Mouse (Mus musculus): ENCODE results near the gene Reep3.
"Not testable (repeated sequence)": the region's sequence is repeated elsewhere in the genome, so short reads cannot be mapped to it uniquely, and the experiment has no call there.

Reep3 gene

GRCm38 (mm10) chr10:67010521-67010920 is 86.2 kb downstream of the Reep3 start:
- H3K4me1 ChIP-seq (replicated peaks; ENCODE audit: low read depth, low read length), result peaks cover 31% of the 10 kb centered on the region
- no peak for TF ChIP-seq CTCF (conservative IDR thresholded peaks at IDR 0.05; ENCODE audit: low read length)
- no peak for TF ChIP-seq POU5F1 (IDR thresholded peaks at IDR 0.05; ENCODE audit: borderline replicate concordance, low read length)
- no peak for TF ChIP-seq NANOG (IDR thresholded peaks at IDR 0.05; ENCODE audit: borderline replicate concordance, low read length)
- no peaks in the 10 kb centered on the region for H3K9me3 ChIP-seq (ENCODE audit: low read length)
- 0 out of 2 replicates have a peak overlapping the region, but pooled peaks have one; percentile 21 for H3K4me3 ChIP-seq (replicated peaks; ENCODE audit: low read length)
- no peaks in the 10 kb centered on the region for H3K27me3 ChIP-seq (ENCODE audit: insufficient read depth, low read length)
- H3K36me3 ChIP-seq (ENCODE audit: insufficient read depth, low read length), result peaks cover 28% of the 10 kb centered on the region

GRCm38 (mm10) chr10:67004527-67005042 is 92.2 kb downstream of the Reep3 start:
- Histone ChIP-seq H3K4me1 (replicated peaks; ENCODE audit: low read depth, low read length) (peaks cover 51% of the 10 kb centered on the region), H3K4me3 (replicated peaks; ENCODE audit: low read length) (peak overlapping the region; percentile 74), H3K9me3 (ENCODE audit: low read length) (peaks cover 12% of the 10 kb centered on the region), H3K27me3 (ENCODE audit: insufficient read depth, low read length) (no peaks in the 10 kb centered on the region), H3K36me3 (ENCODE audit: insufficient read depth, low read length) (peaks cover 12% of the 10 kb centered on the region; the same call in 1 of the 2 replicates)
- TF ChIP-seq CTCF (conservative IDR thresholded peaks at IDR 0.05; ENCODE audit: low read length) (no peak), POU5F1 (IDR thresholded peaks at IDR 0.05; ENCODE audit: borderline replicate concordance, low read length) (no peak), NANOG (IDR thresholded peaks at IDR 0.05; ENCODE audit: borderline replicate concordance, low read length) (no peak)

- TF ChIP-seq CTCF (conservative IDR thresholded peaks at IDR 0.05; ENCODE audit: low read length) (no peak), POU5F1 (IDR thresholded peaks at IDR 0.05; ENCODE audit: borderline replicate concordance, low read length) (no peak), NANOG (IDR thresholded peaks at IDR 0.05; ENCODE audit: borderline replicate concordance, low read length) (no peak)
- peak overlapping the region; percentile 74 for H3K4me3 ChIP-seq (replicated peaks; ENCODE audit: low read length)
Measured at GRCm38 (mm10) chr10:67003743-67004526, 92.8 kb downstream of the Reep3 start.

GRCm38 (mm10) chr10:67003009-67003742 is 93.6 kb downstream of the Reep3 start:
- Histone ChIP-seq H3K4me3 (replicated peaks; ENCODE audit: low read length) (peak overlapping the region; percentile 74), H3K9me3 (ENCODE audit: low read length) (peaks cover 12% of the 10 kb centered on the region), H3K36me3 (ENCODE audit: insufficient read depth, low read length) (peaks cover 9% of the 10 kb centered on the region; the same call in 1 of the 2 replicates), H3K27me3 (ENCODE audit: insufficient read depth, low read length) (no peaks in the 10 kb centered on the region), H3K4me1 (replicated peaks; ENCODE audit: low read depth, low read length) (peaks cover 53% of the 10 kb centered on the region)
- TF ChIP-seq POU5F1 (IDR thresholded peaks at IDR 0.05; ENCODE audit: borderline replicate concordance, low read length) (peak; percentile 96), NANOG (IDR thresholded peaks at IDR 0.05; ENCODE audit: borderline replicate concordance, low read length) (peak; percentile 63), CTCF (conservative IDR thresholded peaks at IDR 0.05; ENCODE audit: low read length) (no peak)

More at GRCm38 (mm10) chr10:67003743-67004526, 92.8 kb downstream of the Reep3 start:
- H3K27me3 ChIP-seq (ENCODE audit: insufficient read depth, low read length), result no peaks in the 10 kb centered on the region
- peaks cover 12% of the 10 kb centered on the region; the same call in 1 of the 2 replicates for H3K36me3 ChIP-seq (ENCODE audit: insufficient read depth, low read length)
- H3K4me1 ChIP-seq (replicated peaks; ENCODE audit: low read depth, low read length), result peaks cover 52% of the 10 kb centered on the region
- peaks cover 12% of the 10 kb centered on the region for H3K9me3 ChIP-seq (ENCODE audit: low read length)

- peaks cover 12% of the 10 kb centered on the region for H3K9me3 ChIP-seq (ENCODE audit: low read length)
- H3K36me3 ChIP-seq (ENCODE audit: insufficient read depth, low read length), result peaks cover 9% of the 10 kb centered on the region; the same call in 1 of the 2 replicates
- H3K4me3 ChIP-seq (replicated peaks; ENCODE audit: low read length), result peak overlapping the region; percentile 74
- H3K4me1 ChIP-seq (replicated peaks; ENCODE audit: low read depth, low read length), result peaks cover 53% of the 10 kb centered on the region
- no peak for TF ChIP-seq NANOG (IDR thresholded peaks at IDR 0.05; ENCODE audit: borderline replicate concordance, low read length)
- TF ChIP-seq CTCF (conservative IDR thresholded peaks at IDR 0.05; ENCODE audit: low read length), result no peak
- no peak for TF ChIP-seq POU5F1 (IDR thresholded peaks at IDR 0.05; ENCODE audit: borderline replicate concordance, low read length)
- H3K27me3 ChIP-seq (ENCODE audit: insufficient read depth, low read length), result no peaks in the 10 kb centered on the region
Measured at GRCm38 (mm10) chr10:67002207-67003008, 94.3 kb downstream of the Reep3 start.

GRCm38 (mm10) chr10:67000958-67001615 is 95.7 kb downstream of the Reep3 start:
- H3K4me1 ChIP-seq (replicated peaks; ENCODE audit: low read depth, low read length), result peaks cover 41% of the 10 kb centered on the region
- H3K4me3 ChIP-seq (replicated peaks; ENCODE audit: low read length); H3K27me3 ChIP-seq (ENCODE audit: insufficient read depth, low read length); H3K36me3 ChIP-seq (ENCODE audit: insufficient read depth, low read length): not testable (repeated sequence)
- peaks cover 12% of the 10 kb centered on the region for H3K9me3 ChIP-seq (ENCODE audit: low read length)

- H3K9me3 ChIP-seq (ENCODE audit: low read length), result peaks cover 12% of the 10 kb centered on the region
- peaks cover 9% of the 10 kb centered on the region; the same call in 1 of the 2 replicates for H3K36me3 ChIP-seq (ENCODE audit: insufficient read depth, low read length)
- peaks cover 39% of the 10 kb centered on the region for H3K4me1 ChIP-seq (replicated peaks; ENCODE audit: low read depth, low read length)
- no peak overlapping the region for H3K4me3 ChIP-seq (replicated peaks; ENCODE audit: low read length)
- TF ChIP-seq POU5F1 (IDR thresholded peaks at IDR 0.05; ENCODE audit: borderline replicate concordance, low read length) (no peak), NANOG (IDR thresholded peaks at IDR 0.05; ENCODE audit: borderline replicate concordance, low read length) (no peak), CTCF (conservative IDR thresholded peaks at IDR 0.05; ENCODE audit: low read length) (no peak)
- no peaks in the 10 kb centered on the region for H3K27me3 ChIP-seq (ENCODE audit: insufficient read depth, low read length)
Measured at GRCm38 (mm10) chr10:67000136-67000535, 96.6 kb downstream of the Reep3 start.

Measured in E14TG2a.4 (cell line).